Mouse (Mus musculus) intestine, embryonic 15.5 days (tissue): ENCODE measurements at regions not wholly inside any gene's neighbourhood (a gene's known extent, or its start where the extent isn't known, plus 50 kb on each side); places are given as distances from the start of the nearest gene placed in this dataset.

ENCODE experiments used
- ATAC-seq: fragments of 200-750 bp; cut with Nextera tagmentation; 2 replicates; pipeline ENCODE4 v1.8.0; 2017; ENCODE audit warnings: moderate TSS enrichment, moderate library complexity
- H3K27ac ChIP-seq: fragments of 300-500 bp; sonication (generic); 2 replicates; pipeline ENCODE4 v1.5.1; 2015; ENCODE audit warnings: mild to moderate bottlenecking, inconsistent platforms
- H3K27me3 ChIP-seq: fragments of 300-500 bp; sonication (generic); replicated peaks from 2 replicates; pipeline ENCODE4 v1.6.1; 2015; ENCODE audit warnings: inconsistent platforms
- H3K36me3 ChIP-seq: fragments of 300-500 bp; sonication (generic); 2 replicates; pipeline ENCODE4 v1.6.1; 2015; ENCODE audit warnings: inconsistent platforms
- H3K4me1 ChIP-seq: fragments of 300-500 bp; sonication (generic); replicated peaks from 2 replicates; pipeline ENCODE4 v1.6.1; 2015; ENCODE audit warnings: inconsistent platforms
- H3K4me2 ChIP-seq: fragments of 300-500 bp; sonication (generic); replicated peaks from 2 replicates; pipeline ENCODE4 v1.6.1; 2015; ENCODE audit warnings: mild to moderate bottlenecking, inconsistent platforms
- H3K4me3 ChIP-seq: fragments of 300-500 bp; sonication (generic); replicated peaks from 2 replicates; pipeline ENCODE4 v1.5.1; 2015; ENCODE audit warnings: inconsistent platforms
- H3K9ac ChIP-seq: fragments of 300-500 bp; sonication (generic); 2 replicates; pipeline ENCODE4 v1.6.1; 2015; ENCODE audit warnings: inconsistent platforms
- H3K9me3 ChIP-seq: fragments of 300-500 bp; sonication (generic); 2 replicates; pipeline ENCODE4 v1.6.1; 2016; ENCODE audit warnings: inconsistent platforms
- WGBS: fragments of 180-500 bp; shearing (Covaris S2); methylation state at CpG from one replicate; pipeline ENCODE4 v1.1.7; 2015; 5-methylcytosine and 5-hydroxymethylcytosine counted together

DNA sequence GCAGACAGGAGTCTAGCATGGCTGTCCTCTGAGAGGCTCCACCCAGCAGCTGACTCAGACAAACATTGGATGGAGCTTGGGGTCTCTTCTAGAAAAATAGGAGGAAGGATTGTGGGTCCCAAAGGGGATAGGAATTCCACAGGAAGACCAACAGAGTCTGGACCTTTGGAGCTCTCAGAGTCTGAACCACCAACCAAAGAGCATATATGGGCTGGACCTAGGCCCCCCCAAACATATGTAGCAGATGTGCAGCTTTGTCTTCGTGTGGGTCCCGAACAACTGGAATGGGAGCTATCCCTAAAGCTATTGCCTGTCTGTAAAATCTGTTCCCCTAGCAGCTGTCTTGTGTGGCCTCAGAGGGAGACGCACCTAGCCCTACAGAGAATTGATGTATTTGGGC is 50.1 kb upstream of the Cpm start:
- Histone ChIP-seq H3K27me3 (no peaks in the 10 kb centered on the region), H3K4me1 (no peaks in the 10 kb centered on the region), H3K27ac (no peak overlapping the region), H3K4me3 (no peak overlapping the region), H3K9ac (no peak overlapping the region), H3K9me3 (no peaks in the 10 kb centered on the region), H3K36me3 (no peaks in the 10 kb centered on the region), H3K4me2 (no peak overlapping the region)
- WGBS: 73% methylated on average over 3 of the region's 3 CpGs
- ATAC-seq: no peak

DNA sequence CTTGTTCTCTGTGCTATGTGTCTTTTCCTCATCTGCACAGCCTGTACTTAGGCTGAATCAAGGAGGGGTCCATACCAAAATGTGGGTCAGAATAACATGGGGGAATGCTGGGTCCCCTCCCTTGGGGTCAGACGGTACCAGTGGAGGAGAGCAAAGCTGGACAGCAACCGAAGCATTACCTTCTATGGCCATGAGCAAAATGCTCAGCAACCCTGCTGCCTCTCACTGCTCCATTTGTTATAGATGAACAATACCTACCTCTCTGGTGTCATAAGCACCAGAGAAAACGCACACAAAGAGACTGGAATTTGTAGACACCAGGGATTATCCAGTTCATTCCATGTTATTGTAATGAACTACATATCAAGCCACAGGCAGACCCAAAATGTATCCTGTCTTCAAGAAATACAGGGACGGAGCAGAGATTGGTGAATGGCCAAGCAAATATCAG is 50.6 kb upstream of the Cpm start:
- no peaks in the 10 kb centered on the region for H3K4me1 ChIP-seq
- H3K9me3 ChIP-seq: no peaks in the 10 kb centered on the region
- ATAC-seq: no peak
- no peak overlapping the region for H3K9ac ChIP-seq
- H3K27ac ChIP-seq: no peak overlapping the region
- no peak overlapping the region for H3K4me2 ChIP-seq
- H3K36me3 ChIP-seq: no peaks in the 10 kb centered on the region
- H3K4me3 ChIP-seq: no peak overlapping the region
- H3K27me3 ChIP-seq: no peaks in the 10 kb centered on the region
- WGBS: 84% methylated on average over 4 of the region's 4 CpGs

DNA sequence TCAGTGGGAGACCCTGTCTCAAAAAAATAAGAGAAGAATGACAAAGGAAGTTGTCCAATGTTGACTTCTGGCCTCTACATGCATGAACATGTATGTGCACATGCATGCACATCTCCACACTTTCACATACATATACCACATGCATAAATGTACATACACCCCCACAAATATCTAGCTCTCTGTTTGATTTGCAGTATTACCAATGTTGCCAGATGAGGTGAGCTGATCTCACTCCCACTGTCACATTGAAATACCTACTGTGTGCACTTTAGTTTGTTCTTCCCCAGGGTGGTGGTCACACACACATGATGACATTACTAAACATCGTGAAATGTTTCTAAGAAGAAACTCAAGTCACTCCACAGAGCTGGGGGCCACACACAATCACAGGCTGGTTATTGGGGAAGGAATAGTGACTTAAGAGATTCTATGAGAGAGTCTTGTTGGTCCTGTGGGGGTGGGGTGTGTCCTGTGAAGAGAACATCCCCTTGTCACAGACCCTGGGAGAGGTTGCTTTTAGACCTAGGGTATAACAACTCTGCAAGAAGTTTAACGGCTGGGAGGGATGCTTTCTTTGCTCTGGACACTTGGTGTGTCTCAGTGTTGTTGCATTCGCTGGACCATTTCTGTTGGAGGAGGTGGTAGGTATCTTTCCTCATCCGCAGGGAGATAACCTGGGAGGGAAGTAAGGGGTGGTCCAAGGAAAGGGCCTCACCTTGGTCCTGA is 51.2 kb upstream of the Cpm start:
- no peak overlapping the region for H3K27ac ChIP-seq
- H3K4me1 ChIP-seq: no peaks in the 10 kb centered on the region
- no peaks in the 10 kb centered on the region for H3K36me3 ChIP-seq
- H3K27me3 ChIP-seq: no peaks in the 10 kb centered on the region
- no peak overlapping the region for H3K4me2 ChIP-seq
- 92% methylated on average over 4 of the region's 4 CpGs for WGBS
- no peaks in the 10 kb centered on the region for H3K9me3 ChIP-seq
- H3K9ac ChIP-seq: no peak overlapping the region
- no peak overlapping the region for H3K4me3 ChIP-seq
- no peak for ATAC-seq

DNA sequence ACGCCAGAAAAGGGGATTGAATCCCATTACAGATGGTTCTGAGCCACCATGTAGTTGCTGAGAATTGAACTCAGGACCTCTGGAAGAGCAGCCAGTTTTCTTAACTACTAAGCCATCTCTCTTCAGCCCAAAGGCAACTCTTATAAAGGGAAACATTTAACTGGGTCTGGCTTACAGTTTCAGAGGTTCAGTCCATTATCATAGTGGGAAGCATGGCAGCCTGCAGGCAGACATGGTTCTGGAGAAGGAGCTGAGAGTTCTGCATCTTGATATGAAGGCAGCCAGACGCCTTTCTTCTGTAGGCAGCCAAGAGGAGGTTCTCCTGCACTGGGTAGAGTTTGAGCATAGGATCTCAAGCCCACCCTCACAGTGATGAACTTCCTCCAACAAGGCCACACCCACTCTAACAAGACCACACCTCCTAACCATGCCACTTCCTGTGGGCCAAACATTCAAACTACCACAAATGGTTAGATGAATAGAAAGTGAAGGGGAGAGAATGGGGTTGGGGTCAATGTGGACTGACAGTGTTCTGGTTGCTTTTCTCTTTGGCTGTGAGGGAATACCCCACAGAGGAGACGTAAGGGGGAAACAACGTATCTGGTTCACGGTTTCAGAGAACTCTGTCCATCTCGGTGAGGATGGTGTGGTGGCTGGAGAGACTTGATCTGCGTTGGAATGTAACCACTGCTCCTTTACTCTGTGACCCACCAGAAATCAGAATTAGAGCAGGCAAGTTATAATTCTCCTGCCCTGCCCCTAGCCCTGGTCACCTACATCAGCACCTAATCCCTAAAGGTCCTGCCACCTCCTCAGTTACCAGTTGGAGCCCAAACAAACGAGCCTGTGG is 52.2 kb upstream of the Cpm start:
- Histone ChIP-seq H3K4me3 (no peak overlapping the region), H3K36me3 (no peaks in the 10 kb centered on the region), H3K4me2 (no peak overlapping the region), H3K9ac (no peak overlapping the region), H3K4me1 (no peaks in the 10 kb centered on the region), H3K27ac (no peak overlapping the region), H3K9me3 (no peaks in the 10 kb centered on the region), H3K27me3 (no peaks in the 10 kb centered on the region)
- no peak for ATAC-seq
- WGBS: 85% methylated on average over 8 of the region's 8 CpGs

DNA sequence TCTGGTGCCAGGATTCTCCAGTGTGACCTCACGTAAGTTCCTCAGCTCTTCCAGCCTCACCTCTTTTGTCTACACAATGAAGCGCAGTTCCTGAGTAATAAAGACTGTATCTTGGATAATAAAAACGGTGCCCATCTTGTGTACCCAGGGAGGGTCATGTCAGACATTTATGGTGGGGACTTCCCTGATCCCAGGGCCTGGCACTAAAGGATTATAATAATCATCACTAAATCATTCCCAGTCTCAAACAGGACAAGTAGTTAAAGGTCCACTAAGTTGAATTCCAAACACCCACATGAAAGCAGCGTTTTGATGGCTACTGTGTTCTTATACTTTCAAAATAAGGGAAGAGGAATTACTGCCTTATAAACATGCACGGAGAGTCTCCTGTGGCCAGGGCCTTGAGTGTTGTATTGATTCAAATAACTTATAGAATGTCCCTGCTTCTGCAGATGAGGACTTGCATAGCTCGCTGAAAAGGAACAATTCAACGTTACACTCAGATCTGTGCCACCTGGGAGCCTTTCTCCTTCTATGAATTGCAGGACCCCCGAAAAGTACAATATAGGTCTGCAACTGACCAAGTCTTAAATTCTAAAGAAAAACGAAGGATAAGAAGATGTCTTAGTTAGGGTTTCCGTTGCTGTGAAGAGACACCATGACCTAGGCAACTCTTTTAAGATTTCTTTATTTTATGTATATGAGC is 53.0 kb upstream of the Cpm start:
- Histone ChIP-seq H3K9me3 (no peaks in the 10 kb centered on the region), H3K4me3 (no peak overlapping the region), H3K27ac (peak overlapping the region; percentile 67), H3K27me3 (no peaks in the 10 kb centered on the region), H3K36me3 (no peaks in the 10 kb centered on the region), H3K4me2 (peak overlapping the region; percentile 41; the same call in 1 of the 2 replicates), H3K4me1 (no peaks in the 10 kb centered on the region), H3K9ac (no peak overlapping the region)
- ATAC-seq: peak; percentile 86
- 66% methylated on average over 10 of the region's 10 CpGs for WGBS

DNA sequence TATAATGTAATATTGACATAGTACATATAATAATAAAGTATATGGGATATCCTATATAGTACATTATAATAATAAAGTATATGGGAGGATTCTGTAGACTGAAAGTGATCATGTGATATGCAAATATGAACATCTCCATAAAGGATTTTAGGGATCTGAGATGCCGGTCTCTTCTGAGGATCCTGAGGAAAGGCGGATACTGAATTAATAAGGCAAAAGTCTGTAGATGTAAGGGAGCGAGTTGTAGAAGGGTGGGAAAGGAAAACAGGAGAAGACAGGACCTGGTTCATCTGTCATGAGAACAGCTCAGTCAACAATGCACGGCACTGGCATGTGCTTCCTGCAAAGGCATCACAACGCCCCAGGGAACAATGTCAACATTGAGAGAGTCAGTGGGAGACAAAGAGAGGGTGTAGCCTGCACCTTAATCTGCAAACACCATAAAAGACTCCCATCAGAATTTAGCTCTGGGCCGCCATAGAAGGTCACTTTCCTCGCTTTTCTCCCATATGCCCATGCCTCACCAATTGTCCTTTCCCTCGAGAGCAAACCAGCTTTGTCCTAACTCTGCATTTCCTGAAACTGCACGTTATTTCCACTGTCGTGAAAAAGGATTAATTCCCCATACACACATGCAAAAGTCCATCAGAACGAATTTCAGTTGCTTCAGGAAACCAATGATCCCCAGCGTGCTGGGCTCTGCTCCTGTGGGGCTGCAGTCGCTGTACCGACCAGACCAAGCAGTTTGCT is 53.7 kb upstream of the Cpm start:
- no peaks in the 10 kb centered on the region for H3K27me3 ChIP-seq
- H3K9me3 ChIP-seq: no peaks in the 10 kb centered on the region
- H3K4me2 ChIP-seq: peak overlapping the region; percentile 41
- no peaks in the 10 kb centered on the region for H3K4me1 ChIP-seq
- H3K27ac ChIP-seq: peak overlapping the region; percentile 67
- peak; percentile 84 for ATAC-seq
- 50% methylated on average over 14 of the region's 14 CpGs for WGBS
- H3K36me3 ChIP-seq: no peaks in the 10 kb centered on the region
- H3K9ac ChIP-seq: no peak overlapping the region
- H3K4me3 ChIP-seq: no peak overlapping the region

DNA sequence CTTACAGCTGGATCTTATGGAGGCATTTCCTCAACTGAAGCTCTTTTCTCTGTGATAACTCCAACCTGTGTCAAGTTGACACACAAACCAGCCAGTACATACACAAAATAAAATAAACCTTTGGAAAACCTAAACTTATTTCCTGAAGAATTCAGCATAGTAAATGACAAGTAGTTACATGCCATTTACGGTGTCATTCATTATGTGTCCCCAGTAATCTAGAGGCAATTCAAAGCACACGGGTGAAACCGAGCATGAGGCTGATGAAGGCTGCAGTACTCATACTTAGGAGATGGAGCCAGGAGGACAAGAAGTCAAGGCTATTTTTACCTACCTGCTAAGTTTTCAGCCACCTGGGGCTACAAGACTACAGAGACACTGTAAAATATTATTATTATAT is 54.4 kb upstream of the Cpm start:
- Histone ChIP-seq H3K4me2 (no peak overlapping the region), H3K9me3 (no peaks in the 10 kb centered on the region), H3K27me3 (no peaks in the 10 kb centered on the region), H3K36me3 (no peaks in the 10 kb centered on the region), H3K9ac (no peak overlapping the region), H3K4me1 (no peaks in the 10 kb centered on the region), H3K27ac (no peak overlapping the region), H3K4me3 (no peak overlapping the region)
- no peak for ATAC-seq
- WGBS: 74% methylated on average over 3 of the region's 3 CpGs

DNA sequence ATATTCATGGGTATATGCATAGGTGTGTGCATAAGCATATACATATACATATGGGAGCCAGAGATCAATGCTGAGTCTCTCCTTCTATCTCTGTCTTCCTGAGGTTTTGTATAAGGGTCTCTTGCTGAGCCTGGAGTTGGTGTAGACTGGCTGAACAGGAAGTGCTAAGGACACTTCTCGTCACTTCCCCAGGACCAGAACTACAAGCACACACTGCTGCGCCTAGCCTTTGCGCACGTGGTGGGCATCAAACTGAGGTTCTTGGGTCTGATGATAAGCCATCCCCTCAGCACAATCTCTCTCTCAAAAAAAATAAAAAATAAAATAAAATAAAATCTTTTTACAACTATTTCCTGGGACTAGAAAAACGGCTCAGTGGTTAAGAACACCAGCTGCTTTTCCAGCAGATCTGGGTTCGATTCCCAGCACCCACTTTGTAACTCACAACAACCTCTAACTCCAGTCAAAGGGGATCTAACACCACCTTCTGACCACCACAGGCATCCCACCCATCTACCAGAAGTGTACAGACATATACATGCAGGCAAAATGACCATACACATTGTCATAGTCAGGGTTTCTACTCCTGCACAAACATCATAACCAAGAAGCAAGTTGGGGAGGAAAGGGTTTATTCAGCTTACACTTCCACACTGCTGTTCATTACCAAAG is 55.1 kb upstream of the Cpm start:
- Histone ChIP-seq H3K36me3 (no peaks in the 10 kb centered on the region), H3K9ac (no peak overlapping the region), H3K27ac (no peak overlapping the region), H3K27me3 (no peaks in the 10 kb centered on the region), H3K4me1 (no peaks in the 10 kb centered on the region), H3K4me2 (no peak overlapping the region), H3K9me3 (no peaks in the 10 kb centered on the region), H3K4me3 (no peak overlapping the region)
- ATAC-seq: no peak
- 93% methylated on average over 6 of the region's 6 CpGs for WGBS

DNA sequence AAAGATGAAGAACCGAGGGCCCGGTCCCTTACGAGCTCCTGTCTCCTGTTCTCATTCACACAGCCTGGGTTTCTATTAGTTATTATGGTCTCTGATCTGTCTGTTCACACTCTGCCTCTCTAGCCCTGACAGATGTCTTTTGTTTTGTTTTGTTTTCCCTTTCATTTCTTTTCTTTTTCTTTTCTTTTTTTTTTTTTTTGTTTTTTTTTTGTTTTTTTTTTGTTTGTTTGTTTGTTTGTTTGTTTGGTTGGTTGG is 55.8 kb upstream of the Cpm start:
- no peak for ATAC-seq
- WGBS: 91% methylated on average over 3 of the region's 3 CpGs
- H3K27me3 ChIP-seq: no peaks in the 10 kb centered on the region
- H3K4me2 ChIP-seq: no peak overlapping the region
- no peak overlapping the region for H3K27ac ChIP-seq
- no peaks in the 10 kb centered on the region for H3K9me3 ChIP-seq
- no peak overlapping the region for H3K4me3 ChIP-seq
- no peak overlapping the region for H3K9ac ChIP-seq
- no peaks in the 10 kb centered on the region for H3K36me3 ChIP-seq
- no peaks in the 10 kb centered on the region for H3K4me1 ChIP-seq

DNA sequence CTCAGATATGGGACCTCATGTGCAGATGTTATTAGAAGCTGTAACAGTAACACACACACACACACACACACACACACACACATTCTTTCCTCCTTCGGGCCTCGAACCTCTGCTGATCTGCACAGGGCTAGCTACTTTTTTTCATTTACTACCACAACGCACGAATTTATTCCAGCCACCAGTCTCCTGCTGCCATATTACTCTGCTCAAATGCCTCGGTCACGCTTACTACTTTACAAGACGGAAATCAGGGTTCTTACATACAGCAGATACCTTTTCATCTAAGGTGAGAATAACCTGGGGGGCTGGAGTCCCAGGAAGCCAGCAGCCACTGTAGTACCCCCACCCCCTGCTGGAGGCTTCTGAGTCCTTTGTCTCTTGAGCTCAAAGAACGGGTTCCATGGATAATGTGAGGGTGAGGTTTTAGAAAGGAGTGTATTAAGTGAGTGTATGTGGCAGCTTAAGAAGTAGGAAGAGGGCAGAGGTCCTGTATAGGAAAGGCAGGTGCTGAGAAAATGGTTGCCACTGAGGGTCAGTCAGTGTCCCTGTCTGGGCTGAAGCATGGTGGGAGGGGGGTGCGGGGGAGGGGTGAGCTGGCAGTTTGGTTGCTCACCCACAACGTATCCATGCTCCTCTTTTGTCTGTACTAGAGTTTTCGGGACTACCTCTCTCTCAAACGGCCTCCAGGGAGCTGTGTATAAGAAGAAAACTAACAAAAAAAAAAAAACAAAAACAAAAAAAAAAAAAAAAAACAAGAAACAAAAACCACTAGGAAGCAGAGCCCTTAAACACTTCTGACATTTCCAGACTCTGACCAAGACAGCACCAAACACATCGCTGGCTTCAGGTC is 56.3 kb upstream of the Cpm start:
- no peaks in the 10 kb centered on the region for H3K4me1 ChIP-seq
- no peaks in the 10 kb centered on the region for H3K9me3 ChIP-seq
- ATAC-seq: no peak
- no peak overlapping the region for H3K4me2 ChIP-seq
- 66% methylated on average over 13 of the region's 13 CpGs for WGBS
- H3K27me3 ChIP-seq: no peaks in the 10 kb centered on the region
- H3K9ac ChIP-seq: no peak overlapping the region
- no peak overlapping the region for H3K4me3 ChIP-seq
- no peaks in the 10 kb centered on the region for H3K36me3 ChIP-seq
- H3K27ac ChIP-seq: no peak overlapping the region

DNA sequence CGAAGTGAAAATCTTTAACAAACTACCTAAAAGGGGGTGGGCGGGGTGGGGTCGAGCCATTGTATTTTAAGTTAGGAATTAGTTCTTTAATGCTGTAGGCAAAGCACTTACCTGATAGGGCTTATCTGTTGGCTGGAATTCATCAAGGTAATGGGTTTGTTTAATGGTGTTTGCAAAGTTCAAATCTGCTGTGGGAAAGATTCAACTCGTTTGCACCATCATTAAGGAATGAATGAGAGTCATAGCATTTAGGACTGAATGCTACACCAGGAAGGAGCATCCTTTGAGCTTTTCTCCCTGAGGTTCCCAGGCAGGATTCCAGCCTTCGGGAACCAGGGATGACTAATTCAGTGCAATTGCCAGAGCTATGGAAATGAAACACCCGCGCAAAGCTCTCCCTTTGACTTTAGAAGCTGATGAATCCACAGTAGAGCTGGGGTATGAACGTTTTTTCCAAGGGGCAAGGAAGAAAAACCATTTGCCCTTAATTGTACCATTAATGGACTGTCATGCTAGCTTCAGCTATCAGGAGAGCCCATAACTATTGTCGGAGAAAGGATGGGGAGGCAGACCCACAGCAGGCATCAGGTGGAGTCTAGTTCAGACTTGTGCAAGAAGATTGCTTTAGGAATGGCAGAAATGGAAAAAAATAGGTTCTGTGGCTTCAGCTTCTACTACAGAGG is 57.3 kb upstream of the Cpm start:
- Histone ChIP-seq H3K9ac (no peak overlapping the region), H3K27ac (no peak overlapping the region), H3K4me3 (peak overlapping the region; percentile 29), H3K9me3 (no peaks in the 10 kb centered on the region), H3K4me2 (peak overlapping the region; percentile 78), H3K4me1 (no peaks in the 10 kb centered on the region), H3K36me3 (no peaks in the 10 kb centered on the region), H3K27me3 (no peaks in the 10 kb centered on the region)
- ATAC-seq: no peak
- WGBS: 16% methylated on average over 9 of the region's 9 CpGs
